Mouse (Mus musculus): ENCODE results near the gene Ciart. TPM values are rescaled to one million over a fixed set of nuclear protein-coding genes. Genes with fewer than 3 reads are reported as not detected.
"Not testable (repeated sequence)": the region's sequence is repeated elsewhere in the genome, so short reads cannot be mapped to it uniquely, and the experiment has no call there.

The Ciart gene
- total RNA-seq, 1 experiment from 2014 or later = 9.3 TPM

DNA sequence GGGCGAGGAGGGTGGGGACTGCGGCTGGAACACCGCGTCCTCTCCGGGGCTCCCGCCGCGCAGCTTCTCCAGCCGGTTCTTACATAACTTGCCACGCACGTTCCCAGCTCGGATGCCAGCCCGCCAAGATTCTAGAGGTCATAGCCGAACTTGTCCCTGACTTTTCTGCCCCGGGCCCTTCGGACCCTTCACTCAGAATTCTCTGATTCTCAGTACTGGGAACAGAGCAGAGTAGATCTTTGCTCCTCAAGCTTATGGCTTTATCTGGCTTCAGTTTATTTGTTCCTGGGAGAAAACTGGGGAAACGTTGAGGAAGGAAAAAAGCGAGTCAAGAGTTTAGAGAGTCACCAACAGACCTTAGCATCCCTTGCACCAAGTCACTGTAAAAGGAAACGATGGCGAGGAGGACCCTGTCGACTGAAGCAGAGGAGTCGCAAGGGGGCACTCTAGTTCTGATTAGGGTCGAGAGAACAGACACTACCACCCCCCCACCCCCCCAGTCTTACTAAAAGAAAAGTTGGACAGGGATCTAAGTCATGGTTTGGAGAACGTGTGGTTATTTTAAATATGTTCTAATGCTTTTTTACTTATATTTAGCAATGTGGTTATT, 870 bp upstream of the Ciart start:
- 0 out of 4 replicates have a peak, but pooled peaks of 1 of the 2 experiments have one; percentile 12 for ATAC-seq (replicated peaks in 1 of 2; ENCODE audit: insufficient read depth in 1 of 2, low FRiP score in 2 of 2, low TSS enrichment in 1 of 2, low read depth in 1 of 2, poor library complexity in 2 of 2, severe bottlenecking in 2 of 2)

DNA sequence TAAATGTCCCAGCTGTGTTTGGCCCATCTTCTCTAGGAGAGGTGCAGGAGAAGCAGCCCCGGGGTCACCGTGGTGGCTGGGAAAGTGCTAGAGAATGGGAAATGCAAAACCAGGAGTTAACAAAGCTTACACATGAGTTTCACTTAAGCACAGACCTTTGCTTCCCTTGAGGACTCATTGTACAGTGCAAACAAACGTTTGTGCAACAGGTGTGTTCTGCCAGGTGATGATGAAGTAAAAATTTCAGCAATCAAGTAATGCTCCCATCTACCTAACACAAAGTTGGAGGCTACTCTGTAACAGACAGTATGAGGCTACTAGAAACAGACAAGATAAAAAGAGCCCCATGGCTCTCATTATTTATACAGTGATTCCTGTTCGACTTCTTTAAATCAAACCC, 3.0 kb downstream of the Ciart start:
- no peak for ATAC-seq (replicated peaks in 1 of 2; ENCODE audit: insufficient read depth in 1 of 2, low FRiP score in 2 of 2, low TSS enrichment in 1 of 2, low read depth in 1 of 2, poor library complexity in 2 of 2, severe bottlenecking in 2 of 2)

DNA sequence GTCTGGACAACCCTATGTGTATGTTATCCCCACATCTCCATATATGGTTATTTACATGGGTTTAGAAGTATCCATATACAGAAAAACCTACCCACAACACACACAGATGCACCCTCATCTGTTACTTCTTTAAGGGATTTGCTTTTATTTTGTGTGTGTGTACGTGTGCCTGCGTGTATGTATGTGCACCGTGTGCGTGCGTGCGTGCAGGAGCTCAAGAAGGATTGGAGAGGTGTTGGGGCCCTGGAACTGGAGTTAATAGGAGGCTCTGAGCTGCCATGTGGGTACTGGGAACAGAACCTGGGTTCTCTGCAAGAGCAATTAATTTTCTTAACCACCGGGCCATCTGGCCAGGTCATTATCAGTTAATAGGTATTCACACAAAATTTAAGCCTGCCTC, 10.0 kb downstream of the Ciart start:
- no peak for ATAC-seq (replicated peaks in 1 of 2; ENCODE audit: insufficient read depth in 1 of 2, low FRiP score in 2 of 2, low TSS enrichment in 1 of 2, low read depth in 1 of 2, poor library complexity in 2 of 2, severe bottlenecking in 2 of 2)

DNA sequence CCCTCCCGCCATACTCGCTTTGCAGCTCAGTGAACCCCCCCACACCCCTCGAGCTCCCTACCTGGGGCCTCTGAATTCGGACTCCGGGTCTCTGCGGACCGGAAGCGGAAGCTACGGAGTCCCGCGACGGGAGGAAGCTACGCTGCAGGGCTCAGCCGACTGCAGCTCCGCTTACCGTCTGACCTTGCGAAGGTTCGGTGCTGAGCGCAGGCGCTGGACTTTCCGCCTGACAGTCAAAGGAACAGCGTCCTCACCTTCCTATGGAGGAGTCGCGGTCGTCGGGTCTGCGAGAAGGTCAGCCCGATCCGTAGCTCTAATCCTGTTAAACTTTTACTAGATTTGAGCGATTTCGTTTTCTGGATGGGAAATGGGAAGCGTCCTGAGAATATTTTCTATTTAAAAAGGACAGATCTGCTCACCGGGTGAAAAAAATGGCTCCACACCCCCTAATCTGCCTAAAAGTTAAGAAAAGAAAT, 10.6 kb downstream of the Ciart start, which contains the start of gene Mrps21:
Gene Mrps21, minus strand, starts transcription at position 128 of the 476 bp plus-strand sequence.
- ATAC-seq (replicated peaks in 1 of 2; ENCODE audit: insufficient read depth in 1 of 2, low FRiP score in 2 of 2, low TSS enrichment in 1 of 2, low read depth in 1 of 2, poor library complexity in 2 of 2, severe bottlenecking in 2 of 2) = peak; percentile 90 to 97

DNA sequence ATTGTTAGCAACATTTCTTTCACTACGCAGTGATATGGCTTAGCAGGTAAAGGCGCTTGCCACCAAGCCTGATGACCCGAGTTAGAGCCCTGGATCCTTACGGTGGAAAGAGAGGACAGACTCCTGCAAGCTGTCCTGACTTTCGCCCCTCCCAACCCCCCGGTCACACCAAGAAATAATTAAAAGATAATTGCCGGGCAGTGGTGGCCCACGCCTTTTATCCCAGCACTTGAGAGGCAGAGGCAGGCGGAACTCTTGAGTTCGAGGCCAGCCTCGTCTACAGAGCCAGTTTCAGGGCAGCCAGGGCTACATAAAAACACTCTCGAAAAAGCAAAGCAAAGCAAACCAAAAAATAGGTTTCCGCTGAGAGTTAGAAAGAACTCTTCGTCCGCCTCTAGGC, 11.1 kb downstream of the Ciart start:
- ATAC-seq (replicated peaks in 1 of 2; ENCODE audit: insufficient read depth in 1 of 2, low FRiP score in 2 of 2, low TSS enrichment in 1 of 2, low read depth in 1 of 2, poor library complexity in 2 of 2, severe bottlenecking in 2 of 2) = no peak

DNA sequence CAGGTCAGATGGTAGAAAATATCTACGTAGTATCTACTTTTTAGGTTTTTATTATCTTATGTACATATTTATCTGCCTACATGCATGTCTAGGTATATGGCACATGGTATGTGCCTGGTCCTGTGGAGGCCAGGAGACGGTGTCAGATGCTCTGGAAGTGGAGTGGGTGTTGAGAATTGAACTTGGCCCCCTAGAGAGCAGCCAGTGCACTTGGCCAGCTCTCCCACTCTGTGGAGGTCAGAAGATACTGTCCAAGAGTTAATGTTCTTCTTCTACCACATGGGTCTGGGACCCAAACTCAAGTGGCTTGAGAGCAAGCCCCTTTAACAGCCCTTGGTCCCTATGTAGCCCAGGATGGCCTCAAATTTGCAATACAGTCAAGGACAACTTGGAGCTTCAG, 14.6 kb downstream of the Ciart start:
- ATAC-seq (replicated peaks in 1 of 2; ENCODE audit: insufficient read depth in 1 of 2, low FRiP score in 2 of 2, low TSS enrichment in 1 of 2, low read depth in 1 of 2, poor library complexity in 2 of 2, severe bottlenecking in 2 of 2) = no peak

DNA sequence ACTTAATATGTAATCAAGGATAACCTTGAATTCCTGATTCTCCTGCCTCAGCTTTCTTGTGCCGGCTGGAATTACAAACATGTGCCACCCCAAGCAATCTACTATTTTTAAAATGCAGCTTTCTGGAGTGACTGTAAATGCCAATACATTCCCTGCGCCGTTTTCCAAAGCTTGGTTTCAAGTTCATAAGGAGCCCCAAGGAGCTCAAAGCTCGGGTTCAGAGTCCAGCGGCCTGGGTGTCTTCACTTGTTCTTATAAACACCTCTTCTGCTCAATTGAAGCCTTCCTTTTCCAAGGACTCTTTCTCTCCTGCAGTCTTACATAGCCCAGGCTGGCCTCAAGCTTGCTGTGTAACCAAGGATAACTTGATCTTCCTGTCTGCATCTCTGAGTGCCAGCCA, 16.0 kb downstream of the Ciart start:
- ATAC-seq (replicated peaks in 1 of 2; ENCODE audit: insufficient read depth in 1 of 2, low FRiP score in 2 of 2, low TSS enrichment in 1 of 2, low read depth in 1 of 2, poor library complexity in 2 of 2, severe bottlenecking in 2 of 2) = no peak

DNA sequence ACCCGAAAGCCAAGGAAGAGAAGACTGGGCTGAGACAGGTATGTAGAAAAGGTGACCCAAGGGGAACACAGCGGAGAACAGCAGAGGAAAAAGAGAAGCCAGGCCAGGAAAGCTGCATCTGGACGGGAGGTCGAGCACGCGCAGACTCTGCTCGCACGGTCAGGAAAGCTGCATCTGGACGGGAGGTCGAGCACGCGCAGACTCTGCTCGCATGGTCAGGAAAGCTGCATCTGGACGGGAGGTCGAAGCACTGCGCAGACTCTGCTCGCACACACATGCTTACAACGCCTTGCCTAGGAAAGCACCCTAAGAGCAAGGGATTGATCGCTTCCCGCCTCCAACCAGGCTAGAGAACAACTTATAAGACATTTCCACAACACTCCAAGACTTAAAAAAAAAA, 16.5 kb downstream of the Ciart start:
- no peak for ATAC-seq (replicated peaks in 1 of 2; ENCODE audit: insufficient read depth in 1 of 2, low FRiP score in 2 of 2, low TSS enrichment in 1 of 2, low read depth in 1 of 2, poor library complexity in 2 of 2, severe bottlenecking in 2 of 2)

DNA sequence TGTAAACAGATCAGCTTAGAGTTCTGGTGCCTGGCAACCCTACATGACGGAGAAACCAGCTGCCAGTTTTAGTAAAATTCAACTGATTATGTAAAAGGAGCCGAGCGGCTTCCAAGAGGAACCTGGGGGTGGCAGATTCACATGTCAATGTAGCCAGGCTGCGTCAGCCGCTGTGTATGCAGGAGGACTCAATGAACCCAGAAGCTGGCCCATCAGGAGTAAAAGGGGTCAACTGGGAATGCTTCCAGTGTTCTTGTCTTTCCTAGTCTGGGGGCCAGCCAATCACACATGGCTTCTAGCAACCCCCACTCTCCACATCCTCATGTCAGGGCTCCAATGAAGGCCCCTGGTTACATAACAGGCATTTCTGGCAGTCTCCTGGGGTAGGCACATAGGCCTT, 17.0 kb downstream of the Ciart start:
- no peak for ATAC-seq (replicated peaks in 1 of 2; ENCODE audit: insufficient read depth in 1 of 2, low FRiP score in 2 of 2, low TSS enrichment in 1 of 2, low read depth in 1 of 2, poor library complexity in 2 of 2, severe bottlenecking in 2 of 2)

DNA sequence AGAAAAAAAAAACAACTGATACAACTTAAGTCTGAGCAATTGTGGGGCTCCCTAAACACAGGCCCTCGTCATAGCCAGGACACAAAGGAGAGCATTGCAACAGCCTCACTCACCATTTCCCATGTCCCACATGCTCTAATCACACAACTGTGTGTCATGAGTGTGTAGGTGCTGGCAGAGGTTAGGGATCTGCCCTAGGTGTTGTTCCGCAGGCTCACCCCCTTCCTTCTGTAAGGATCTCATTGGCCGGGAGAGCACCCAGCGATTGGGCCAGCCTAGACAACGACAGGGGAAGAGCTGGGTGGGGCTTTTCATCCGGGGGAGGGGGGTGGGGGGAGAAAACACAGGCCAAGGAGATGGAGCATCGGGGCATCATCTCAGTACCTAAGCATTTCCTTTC, 18.5 kb downstream of the Ciart start:
- no peak for ATAC-seq (replicated peaks in 1 of 2; ENCODE audit: insufficient read depth in 1 of 2, low FRiP score in 2 of 2, low TSS enrichment in 1 of 2, low read depth in 1 of 2, poor library complexity in 2 of 2, severe bottlenecking in 2 of 2)

DNA sequence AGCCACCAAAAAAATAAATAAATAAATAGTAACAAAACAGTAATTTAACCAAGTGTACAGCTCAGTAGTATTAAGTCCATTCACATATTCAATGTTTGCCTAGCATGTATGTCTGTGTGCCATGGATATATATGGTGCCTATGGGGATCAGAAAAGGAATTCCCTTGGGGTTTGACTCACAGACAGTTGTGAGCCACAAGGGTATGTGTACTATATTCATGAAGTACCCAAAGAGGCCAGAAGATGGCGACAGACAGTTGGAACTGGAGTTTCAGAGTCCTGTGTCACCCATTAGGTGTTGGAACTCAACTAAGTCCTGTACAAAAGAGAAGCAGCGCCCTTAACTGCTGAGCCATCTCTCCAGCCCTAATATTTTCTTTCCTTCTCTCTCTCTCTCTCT, 20.3 kb downstream of the Ciart start:
- peak; percentile 88 to 92 for ATAC-seq (replicated peaks in 1 of 2; ENCODE audit: insufficient read depth in 1 of 2, low FRiP score in 2 of 2, low TSS enrichment in 1 of 2, low read depth in 1 of 2, poor library complexity in 2 of 2, severe bottlenecking in 2 of 2)

DNA sequence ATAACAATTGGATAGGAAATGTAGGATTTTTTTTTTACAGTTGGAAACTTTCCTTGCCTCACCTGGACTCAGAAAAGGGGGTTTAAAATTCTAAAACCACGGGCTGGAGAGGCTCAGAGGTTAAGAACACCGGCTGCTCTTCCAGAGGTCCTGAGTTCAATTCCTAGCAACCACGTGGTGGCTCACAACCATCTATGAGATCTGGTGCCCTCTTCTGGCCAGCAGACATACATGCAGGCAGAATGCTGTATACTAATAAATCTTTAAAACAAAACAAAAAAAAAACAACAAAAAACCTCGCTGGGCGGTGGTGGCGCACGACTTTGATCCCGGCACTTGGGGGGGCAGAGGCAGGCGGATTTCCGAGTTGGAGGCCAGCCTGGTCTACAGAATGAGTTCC, 20.8 kb downstream of the Ciart start:
- ATAC-seq (replicated peaks in 1 of 2; ENCODE audit: insufficient read depth in 1 of 2, low FRiP score in 2 of 2, low TSS enrichment in 1 of 2, low read depth in 1 of 2, poor library complexity in 2 of 2, severe bottlenecking in 2 of 2) = no peak

DNA sequence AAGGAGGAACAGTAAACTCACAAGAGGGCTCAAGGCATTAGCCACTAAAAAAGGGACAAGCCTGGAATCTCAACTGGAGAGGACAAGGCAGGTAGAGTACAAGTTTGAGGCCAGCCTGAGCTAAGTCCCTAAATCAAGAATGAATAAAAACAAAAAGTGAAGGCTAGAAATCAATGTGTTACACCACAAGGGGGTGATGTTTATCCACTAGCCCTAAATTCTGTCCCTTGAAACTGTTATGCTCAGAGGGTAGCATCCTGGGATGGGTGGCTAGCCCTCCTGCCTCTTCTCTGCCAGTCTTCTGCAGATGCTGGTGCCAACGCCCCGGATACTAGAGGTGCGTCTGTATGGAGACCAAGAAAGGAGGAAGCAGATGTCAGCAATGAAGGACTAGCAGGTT, 21.7 kb downstream of the Ciart start:
- no peak for ATAC-seq (replicated peaks in 1 of 2; ENCODE audit: insufficient read depth in 1 of 2, low FRiP score in 2 of 2, low TSS enrichment in 1 of 2, low read depth in 1 of 2, poor library complexity in 2 of 2, severe bottlenecking in 2 of 2)

DNA sequence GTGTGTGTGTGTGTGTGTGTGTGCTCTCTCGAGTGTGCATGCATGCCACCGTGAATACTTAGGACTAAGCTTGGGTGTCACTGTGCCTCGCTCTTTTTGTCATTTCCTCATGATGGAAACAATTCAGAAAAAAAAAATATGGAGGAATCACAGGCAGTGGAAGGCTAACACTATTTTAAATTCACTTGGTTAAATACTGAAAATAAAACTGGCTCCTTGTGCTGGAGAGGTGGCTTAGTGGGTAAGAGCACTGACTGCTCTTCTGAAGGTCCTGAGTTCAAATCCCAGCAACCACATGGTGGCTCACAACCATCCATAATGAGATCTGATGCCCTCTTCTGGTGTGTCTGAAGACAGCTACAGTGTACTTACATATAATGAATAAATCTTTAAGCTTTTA, 23.8 kb downstream of the Ciart start:
- not testable (repeated sequence) for ATAC-seq (replicated peaks in 1 of 2; ENCODE audit: insufficient read depth in 1 of 2, low FRiP score in 2 of 2, low TSS enrichment in 1 of 2, low read depth in 1 of 2, poor library complexity in 2 of 2, severe bottlenecking in 2 of 2)

DNA sequence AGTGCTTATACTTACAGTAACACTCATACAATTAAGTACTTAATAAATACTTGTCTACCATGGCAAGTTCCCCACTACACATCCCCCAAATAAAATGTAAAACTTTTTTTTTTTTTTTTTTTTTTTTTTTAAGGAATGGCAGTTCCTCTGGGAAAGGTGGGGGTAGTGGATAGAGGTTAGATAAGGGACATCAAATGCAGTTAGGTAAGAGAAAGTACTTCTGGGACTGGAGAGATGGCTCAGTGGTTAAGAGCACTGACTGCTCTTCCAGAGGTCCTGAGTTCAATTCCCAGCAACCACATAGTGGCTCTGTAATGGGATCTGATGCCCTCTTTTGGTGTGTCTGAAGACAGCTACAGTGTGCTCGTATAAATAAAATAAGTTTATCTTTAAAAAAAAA, 25.0 kb downstream of the Ciart start:
- not testable (repeated sequence) for ATAC-seq (replicated peaks in 1 of 2; ENCODE audit: insufficient read depth in 1 of 2, low FRiP score in 2 of 2, low TSS enrichment in 1 of 2, low read depth in 1 of 2, poor library complexity in 2 of 2, severe bottlenecking in 2 of 2)

DNA sequence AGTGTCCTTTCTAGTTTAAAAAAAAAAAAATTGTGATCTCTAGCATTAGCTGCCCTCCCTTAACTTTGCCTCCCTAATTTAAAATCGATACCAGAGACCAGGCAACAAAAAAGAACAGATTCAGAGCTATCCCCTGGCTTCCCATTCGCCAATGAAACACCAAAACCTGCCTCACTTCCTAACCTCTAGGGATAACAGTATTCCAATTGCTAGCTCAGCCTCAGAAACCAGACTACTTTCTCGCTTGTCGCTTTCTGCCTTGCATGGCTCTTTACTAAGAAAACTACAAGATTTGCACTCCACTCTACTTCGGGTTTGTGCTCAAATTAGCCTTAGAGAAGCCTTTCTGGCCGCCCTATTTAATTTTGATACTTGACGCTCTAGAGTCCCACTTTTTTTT, 25.9 kb downstream of the Ciart start:
- ATAC-seq (replicated peaks in 1 of 2; ENCODE audit: insufficient read depth in 1 of 2, low FRiP score in 2 of 2, low TSS enrichment in 1 of 2, low read depth in 1 of 2, poor library complexity in 2 of 2, severe bottlenecking in 2 of 2) = no peak

DNA sequence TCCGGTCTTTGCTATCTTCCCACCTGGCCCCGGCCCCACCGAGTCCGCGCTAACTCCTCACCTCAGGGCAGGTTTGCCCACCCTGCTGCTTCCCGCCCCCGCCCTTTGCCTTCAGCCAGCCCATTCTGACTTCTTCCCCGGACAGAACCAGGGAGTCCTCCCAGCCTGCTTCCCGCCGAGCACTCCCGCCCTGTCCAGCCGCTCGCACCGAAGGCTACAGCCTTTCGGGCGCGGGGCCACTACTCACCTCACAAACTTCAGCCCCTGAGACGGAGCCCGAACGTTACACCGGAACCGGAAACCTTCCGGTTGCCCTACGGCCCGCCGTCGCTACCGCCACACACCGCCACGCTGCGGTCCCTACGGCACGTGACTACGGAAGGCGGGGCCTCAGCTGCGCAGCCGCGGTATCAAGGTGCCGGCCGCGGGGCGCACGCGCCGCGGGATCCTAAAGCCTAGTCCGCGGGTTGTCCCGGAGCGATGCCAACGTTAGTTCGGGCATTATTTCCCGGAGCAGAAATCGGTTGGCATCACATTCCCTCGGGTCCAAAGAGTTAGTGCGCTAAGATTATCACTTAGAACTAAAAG, 26.5 kb downstream of the Ciart start, which contains the start of gene Prpf3:
Gene Prpf3, minus strand, starts transcription at position 384 of the 588 bp plus-strand sequence.
- ATAC-seq (replicated peaks in 1 of 2; ENCODE audit: insufficient read depth in 1 of 2, low FRiP score in 2 of 2, low TSS enrichment in 1 of 2, low read depth in 1 of 2, poor library complexity in 2 of 2, severe bottlenecking in 2 of 2) = peak; percentile 92 to 98

DNA sequence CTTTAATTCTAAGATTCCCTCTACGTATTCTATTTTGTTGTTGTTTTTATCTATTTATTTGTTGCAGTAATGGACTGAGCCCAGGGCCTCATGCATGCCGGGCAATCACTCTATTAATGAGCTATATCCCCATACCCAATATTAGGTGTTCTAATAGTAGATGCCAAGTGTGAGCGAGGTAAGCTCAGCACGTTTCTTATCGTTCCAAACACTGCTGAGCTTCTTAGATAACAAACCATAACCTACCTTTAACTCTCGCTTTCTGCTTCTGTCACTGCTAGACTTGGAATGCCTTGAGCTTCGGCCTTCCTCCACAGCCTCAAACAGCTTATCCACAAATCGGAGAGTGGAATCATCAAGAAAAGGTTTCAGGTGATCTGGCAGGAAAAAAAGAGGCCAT, 30.7 kb downstream of the Ciart start:
- no peak for ATAC-seq (replicated peaks in 1 of 2; ENCODE audit: insufficient read depth in 1 of 2, low FRiP score in 2 of 2, low TSS enrichment in 1 of 2, low read depth in 1 of 2, poor library complexity in 2 of 2, severe bottlenecking in 2 of 2)

DNA sequence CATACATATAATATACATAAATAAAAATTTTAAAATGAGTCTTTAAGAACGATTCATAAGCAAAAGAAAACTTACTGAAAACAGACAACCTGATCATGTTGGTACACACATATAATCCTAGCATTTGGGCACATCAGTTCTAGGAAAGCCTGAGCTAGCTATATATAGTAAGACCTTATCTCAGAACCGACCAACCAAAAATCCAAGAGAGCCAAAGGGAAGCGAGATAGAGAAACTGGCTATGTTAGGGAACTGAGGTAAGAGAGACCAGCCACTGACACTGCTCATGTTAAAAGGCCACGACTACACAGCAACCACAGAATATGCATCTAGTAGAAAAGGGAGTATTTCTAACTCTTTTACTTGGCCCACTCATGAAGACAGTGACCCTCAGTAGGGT, 31.4 kb downstream of the Ciart start:
- ATAC-seq (replicated peaks in 1 of 2; ENCODE audit: insufficient read depth in 1 of 2, low FRiP score in 2 of 2, low TSS enrichment in 1 of 2, low read depth in 1 of 2, poor library complexity in 2 of 2, severe bottlenecking in 2 of 2) = no peak
